Mouse (Mus musculus): ENCODE measurements around the gene Rsc1a1. TPM values are rescaled to one million over a fixed set of nuclear protein-coding genes. Genes with fewer than 3 reads are reported as not detected.

The Rsc1a1 gene
- total and polyA plus RNA-seq, 2 experiments from 2014 or later = 2.7 TPM; not detected in 1

DNA sequence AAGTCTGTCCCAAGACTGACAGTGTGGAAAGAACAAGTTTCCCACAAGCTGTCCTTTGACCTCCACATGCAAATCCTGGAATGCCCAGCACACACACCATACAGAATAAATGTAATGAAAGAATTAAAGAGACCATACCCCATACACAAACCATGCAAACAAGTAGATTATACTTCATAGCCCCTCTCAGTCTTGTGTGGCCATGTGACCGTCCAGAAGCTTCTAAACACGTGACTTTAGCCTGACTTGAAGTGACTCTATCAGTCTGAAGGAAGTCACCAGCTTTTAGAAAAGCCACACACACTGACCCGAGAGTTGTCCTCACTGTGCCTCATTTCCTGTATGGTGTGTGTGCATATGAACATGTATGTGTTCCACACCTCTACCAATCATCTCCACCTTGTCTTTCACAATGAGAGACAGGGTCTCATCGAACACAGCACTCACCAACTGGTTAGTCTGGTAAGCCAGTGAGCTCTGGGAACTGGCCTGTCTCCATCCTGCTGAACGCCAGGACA is 8.9 kb downstream of the Rsc1a1 start:
- Histone ChIP-seq H3K4me3 (ENCODE audit: low read depth, low read length) (no peak overlapping the region), H3K27ac (ENCODE audit: low read depth, low read length) (no peak overlapping the region), H3K9ac (replicated peaks; ENCODE audit: low read length, poor library complexity, severe bottlenecking) (no peak overlapping the region), H3K36me3 (ENCODE audit: insufficient read depth, low read length) (no peaks in the 10 kb centered on the region), H3K4me2 (ENCODE audit: low read depth, low read length, poor library complexity, severe bottlenecking) (no peak overlapping the region), H3K9me3 (ENCODE audit: low read length) (no peaks in the 10 kb centered on the region), H3K27me3 (ENCODE audit: insufficient read depth, low read length) (no peaks in the 10 kb centered on the region), H3K4me1 (ENCODE audit: insufficient read depth, low read length) (no peaks in the 10 kb centered on the region)
- DNase-seq (ENCODE audit: low spot score) = no peak
- 85% methylated on average over 5 of the region's 5 CpGs for WGBS
- ATAC-seq (ENCODE audit: low FRiP score) = no peak
- no peak for TF ChIP-seq CTCF (IDR thresholded peaks at IDR 0.05)

DNA sequence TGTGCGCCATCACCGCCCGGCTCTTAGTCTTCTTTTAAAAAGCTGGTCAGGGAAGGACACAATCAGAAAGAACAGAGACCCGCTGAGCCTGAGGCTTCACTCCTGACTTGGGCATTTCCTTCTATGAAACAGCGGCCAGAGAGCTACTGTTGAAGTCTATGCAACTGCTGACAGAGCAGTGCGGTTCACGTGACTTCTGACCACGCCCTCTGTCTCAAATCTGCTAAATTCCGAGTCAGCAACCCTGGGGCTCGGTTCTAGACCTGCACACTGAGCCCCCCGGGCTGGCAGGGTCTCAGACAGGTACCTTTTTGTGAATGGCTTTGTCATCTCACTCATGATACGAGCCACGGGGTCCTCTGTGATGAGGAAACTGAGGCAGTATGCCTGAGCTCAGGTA is 13.1 kb downstream of the Rsc1a1 start:
- Histone ChIP-seq H3K4me3 (ENCODE audit: low read depth, low read length) (no peak overlapping the region), H3K36me3 (ENCODE audit: insufficient read depth, low read length) (no peaks in the 10 kb centered on the region), H3K4me2 (ENCODE audit: low read depth, low read length, poor library complexity, severe bottlenecking) (no peak overlapping the region), H3K27ac (ENCODE audit: low read depth, low read length) (no peak overlapping the region), H3K9me3 (ENCODE audit: low read length) (no peaks in the 10 kb centered on the region), H3K9ac (replicated peaks; ENCODE audit: low read length, poor library complexity, severe bottlenecking) (no peak overlapping the region), H3K4me1 (ENCODE audit: insufficient read depth, low read length) (no peaks in the 10 kb centered on the region), H3K27me3 (ENCODE audit: insufficient read depth, low read length) (no peaks in the 10 kb centered on the region)
- ATAC-seq (ENCODE audit: low FRiP score) (no peak), DNase-seq (ENCODE audit: low spot score) (no peak)
- WGBS = 79% methylated on average over 13 of the region's 13 CpGs
- no peak for TF ChIP-seq CTCF (IDR thresholded peaks at IDR 0.05)

DNA sequence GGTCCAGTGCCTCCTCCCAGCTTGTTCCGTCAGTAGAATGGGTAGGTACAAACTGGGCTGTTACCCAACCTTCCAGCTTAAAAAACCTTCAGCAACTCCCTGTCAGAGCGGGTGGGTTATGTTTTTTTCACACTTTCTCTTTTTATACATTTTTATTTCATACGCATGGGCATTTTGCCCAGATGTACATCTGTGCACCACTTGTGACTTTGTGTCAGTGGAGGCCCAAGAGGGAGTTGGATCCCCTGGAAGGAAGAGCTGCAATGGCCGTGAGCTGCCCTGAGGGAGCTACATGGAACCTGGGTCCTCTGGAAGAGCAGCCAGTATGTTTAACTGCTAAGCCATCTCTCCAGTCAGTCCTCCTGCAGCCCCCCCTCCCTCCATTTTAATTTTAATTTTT is 14.0 kb downstream of the Rsc1a1 start:
- Histone ChIP-seq H3K27ac (ENCODE audit: low read depth, low read length) (no peak overlapping the region), H3K9me3 (ENCODE audit: low read length) (no peaks in the 10 kb centered on the region), H3K27me3 (ENCODE audit: insufficient read depth, low read length) (no peaks in the 10 kb centered on the region), H3K4me1 (ENCODE audit: insufficient read depth, low read length) (no peaks in the 10 kb centered on the region), H3K4me2 (ENCODE audit: low read depth, low read length, poor library complexity, severe bottlenecking) (no peak overlapping the region), H3K4me3 (ENCODE audit: low read depth, low read length) (no peak overlapping the region), H3K9ac (replicated peaks; ENCODE audit: low read length, poor library complexity, severe bottlenecking) (no peak overlapping the region), H3K36me3 (ENCODE audit: insufficient read depth, low read length) (no peaks in the 10 kb centered on the region)
- ATAC-seq (ENCODE audit: low FRiP score) = no peak
- TF ChIP-seq CTCF (IDR thresholded peaks at IDR 0.05) = no peak
- no peak for DNase-seq (ENCODE audit: low spot score)
- 88% methylated on average over 4 of the region's 4 CpGs for WGBS

DNA sequence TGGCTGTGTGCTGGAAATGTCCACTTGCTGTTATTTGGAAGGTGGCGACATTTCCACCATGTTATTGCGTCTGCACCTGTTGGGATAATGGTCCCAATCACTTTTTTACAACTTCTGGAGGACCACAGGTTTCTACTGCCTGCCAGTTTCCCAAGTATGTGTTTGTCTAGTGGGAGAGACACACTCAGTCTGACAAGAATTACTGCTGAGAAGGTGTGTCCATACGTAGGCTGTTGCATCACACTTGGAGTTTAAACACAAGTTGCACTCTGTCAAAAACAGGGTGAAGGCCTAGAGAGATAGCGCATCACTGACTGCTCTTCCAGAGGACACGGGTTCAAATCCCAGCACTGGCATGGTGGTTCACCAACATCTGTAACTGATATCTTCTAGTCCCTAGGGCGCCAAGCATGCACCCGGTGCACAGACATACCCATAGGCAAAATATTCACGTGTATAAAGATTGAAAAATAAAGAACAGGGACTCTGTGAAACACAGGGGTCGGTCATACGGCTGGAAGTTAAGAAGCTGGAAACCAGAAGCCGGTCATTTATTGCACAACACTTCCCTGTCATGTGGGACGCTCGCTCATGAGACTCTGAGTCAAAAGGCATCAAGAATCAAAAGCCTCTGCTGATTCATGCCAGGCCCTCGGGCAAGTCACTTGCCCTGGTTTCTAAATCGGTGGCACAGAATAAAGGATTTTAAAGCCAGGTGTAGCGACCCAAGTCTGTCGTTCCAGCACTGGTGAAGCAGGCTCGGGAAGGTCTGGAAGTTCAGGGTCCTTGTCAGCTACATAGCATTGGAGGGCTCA is 15.3 kb downstream of the Rsc1a1 start:
- ATAC-seq (ENCODE audit: low FRiP score) (no peak), DNase-seq (ENCODE audit: low spot score) (no peak)
- WGBS = 84% methylated on average over 18 of the region's 18 CpGs
- Histone ChIP-seq H3K36me3 (ENCODE audit: insufficient read depth, low read length) (no peaks in the 10 kb centered on the region), H3K4me2 (ENCODE audit: low read depth, low read length, poor library complexity, severe bottlenecking) (no peak overlapping the region), H3K4me3 (ENCODE audit: low read depth, low read length) (no peak overlapping the region), H3K4me1 (ENCODE audit: insufficient read depth, low read length) (no peaks in the 10 kb centered on the region), H3K27me3 (ENCODE audit: insufficient read depth, low read length) (no peaks in the 10 kb centered on the region), H3K9me3 (ENCODE audit: low read length) (no peaks in the 10 kb centered on the region), H3K9ac (replicated peaks; ENCODE audit: low read length, poor library complexity, severe bottlenecking) (no peak overlapping the region), H3K27ac (ENCODE audit: low read depth, low read length) (no peak overlapping the region)
- no peak for TF ChIP-seq CTCF (IDR thresholded peaks at IDR 0.05)

DNA sequence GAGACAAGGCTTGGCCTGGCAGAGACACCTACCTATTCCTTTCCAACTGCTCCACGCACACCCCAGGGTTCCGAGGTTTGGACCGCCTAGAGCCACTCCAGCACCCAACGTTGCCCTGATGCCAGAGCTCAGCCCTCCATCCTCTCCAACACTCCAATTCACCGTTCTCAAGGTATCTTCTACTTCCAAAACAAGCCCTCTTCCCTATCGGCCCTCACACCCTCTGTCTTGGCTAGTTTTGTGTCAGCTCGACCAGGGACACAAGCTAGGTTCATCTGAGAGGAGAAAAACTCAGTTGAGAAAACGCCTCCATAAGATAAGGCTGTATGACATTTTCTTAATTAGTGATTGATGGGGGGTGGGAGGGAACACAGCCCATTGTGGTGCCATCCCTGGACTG is 20.6 kb downstream of the Rsc1a1 start, which contains the start of gene Plekhm2:
Plekhm2 (minus strand) TSS at position 101 of the 400 bp plus-strand sequence.
- no peaks in the 10 kb centered on the region for H3K27me3 ChIP-seq (ENCODE audit: insufficient read depth, low read length)
- no peaks in the 10 kb centered on the region for H3K9me3 ChIP-seq (ENCODE audit: low read length)
- H3K4me2 ChIP-seq (ENCODE audit: low read depth, low read length, poor library complexity, severe bottlenecking) = peak within 1 kb of the TSS; percentile 88
- peaks cover 6% of the 10 kb centered on the region; the same call in 1 of the 2 replicates for H3K4me1 ChIP-seq (ENCODE audit: insufficient read depth, low read length)
- 65% methylated on average over 8 of the region's 8 CpGs for WGBS
- H3K36me3 ChIP-seq (ENCODE audit: insufficient read depth, low read length) = peaks cover 6% of the 10 kb centered on the region; the same call in 1 of the 2 replicates
- H3K27ac ChIP-seq (ENCODE audit: low read depth, low read length) = peak within 1 kb of the TSS; percentile 75
- DNase-seq (ENCODE audit: low spot score) (no peak), ATAC-seq (ENCODE audit: low FRiP score) (no peak)
- TF ChIP-seq CTCF (IDR thresholded peaks at IDR 0.05) = no peak
- H3K9ac ChIP-seq (replicated peaks; ENCODE audit: low read length, poor library complexity, severe bottlenecking) = peak within 1 kb of the TSS; percentile 89
- peak within 1 kb of the TSS; percentile 81 for H3K4me3 ChIP-seq (ENCODE audit: low read depth, low read length)

Measured in midbrain, postnatal 0 days (tissue).